Mouse (Mus musculus) brown adipose tissue, adult 24 weeks (tissue): Measurements from ENCODE around the gene Slc38a6. TPM values are rescaled to one million over a fixed set of nuclear protein-coding genes. Genes with fewer than 3 reads are reported as not detected.

Experiments used
- H3K27ac ChIP-seq: fragments of 200-500 bp; replicated peaks from 2 replicates; pipeline ENCODE4 v1.5.1; 2012; ENCODE audit warnings: low read depth, mild to moderate bottlenecking, low read length
- H3K4me1 ChIP-seq: fragments of 200-500 bp; 2 replicates; pipeline ENCODE4 v1.6.1; 2012; ENCODE audit warnings: low read length, mixed read lengths; ENCODE audit not compliant: control insufficient read depth, insufficient read depth, insufficient read length
- H3K4me3 ChIP-seq: fragments of 200-500 bp; 2 replicates; pipeline ENCODE4 v1.5.1; 2012; ENCODE audit warnings: low read depth, mild to moderate bottlenecking, low read length, moderate library complexity; ENCODE audit not compliant: insufficient read depth
- polyA plus RNA-seq: library from polyadenylated mRNA; stranded (reverse); fragments of >200 nt; gene quantifications from 2 replicates; pipeline ENCODE4 v1.2.4, GENCODE M21; 2012; ENCODE audit not compliant: missing spikeins, insufficient read depth, insufficient read length

Gene Slc38a6
- polyA plus RNA-seq, 1 experiment: 4.0 TPM

GRCm38 (mm10) chr12:73357736-73358135 is 71.2 kb downstream of the Slc38a6 start:
- Histone ChIP-seq H3K4me1 (no peaks in the 10 kb centered on the region), H3K4me3 (no peak overlapping the region), H3K27ac (no peak overlapping the region)

- H3K4me1 ChIP-seq: no peaks in the 10 kb centered on the region
- no peak overlapping the region for H3K4me3 ChIP-seq
- H3K27ac ChIP-seq: no peak overlapping the region
Observed at GRCm38 (mm10) chr12:73358640-73359039, 72.1 kb downstream of the Slc38a6 start.

GRCm38 (mm10) chr12:73359520-73359919 is 72.9 kb downstream of the Slc38a6 start:
- no peaks in the 10 kb centered on the region for H3K4me1 ChIP-seq
- H3K4me3 ChIP-seq: no peak overlapping the region
- H3K27ac ChIP-seq: no peak overlapping the region

- Histone ChIP-seq H3K4me3 (no peak overlapping the region), H3K4me1 (no peaks in the 10 kb centered on the region), H3K27ac (no peak overlapping the region)
Observed at GRCm38 (mm10) chr12:73361201-73361600, 74.6 kb downstream of the Slc38a6 start.

GRCm38 (mm10) chr12:73363401-73363800 is 76.8 kb downstream of the Slc38a6 start:
- no peak overlapping the region for H3K4me3 ChIP-seq
- H3K27ac ChIP-seq: no peak overlapping the region

GRCm38 (mm10) chr12:73363956-73364355 is 77.4 kb downstream of the Slc38a6 start:
- Histone ChIP-seq H3K27ac (no peak overlapping the region), H3K4me1 (peaks cover 7% of the 10 kb centered on the region; the same call in 1 of the 2 replicates), H3K4me3 (no peak overlapping the region)

More at GRCm38 (mm10) chr12:73363401-73363800, 76.8 kb downstream of the Slc38a6 start:
- peaks cover 7% of the 10 kb centered on the region; the same call in 1 of the 2 replicates for H3K4me1 ChIP-seq

DNA sequence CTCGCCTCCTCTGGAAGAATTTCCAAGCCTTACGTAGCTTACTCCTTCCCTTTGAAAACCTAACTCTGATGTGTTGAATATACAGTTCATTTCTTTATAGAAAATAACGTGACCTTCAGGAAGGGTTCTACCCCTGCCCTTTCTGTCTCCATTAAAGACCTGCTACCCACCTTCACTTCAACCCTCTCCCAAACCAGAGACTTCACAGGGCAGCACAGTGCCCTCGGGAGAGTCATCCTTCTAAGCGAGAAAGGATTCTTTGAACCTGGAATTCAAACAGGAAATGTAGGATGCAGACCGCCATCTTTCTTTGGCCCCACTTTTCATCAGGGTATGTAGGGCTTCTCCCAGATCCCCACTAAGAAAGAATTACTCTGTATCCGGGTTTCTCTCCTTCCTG is 80.0 kb downstream of the Slc38a6 start:
- H3K27ac ChIP-seq: no peak overlapping the region
- no peak overlapping the region for H3K4me3 ChIP-seq
- H3K4me1 ChIP-seq: peaks cover 7% of the 10 kb centered on the region; the same call in 1 of the 2 replicates

GRCm38 (mm10) chr12:73367460-73368079 is 81.0 kb downstream of the Slc38a6 start:
- no peak overlapping the region for H3K27ac ChIP-seq

GRCm38 (mm10) chr12:73368868-73369608 is 82.5 kb downstream of the Slc38a6 start:
- Histone ChIP-seq H3K4me1 (peaks cover 7% of the 10 kb centered on the region; the same call in 1 of the 2 replicates), H3K4me3 (no peak overlapping the region)

More at GRCm38 (mm10) chr12:73367460-73368079, 81.0 kb downstream of the Slc38a6 start:
- no peak overlapping the region for H3K4me3 ChIP-seq
- H3K4me1 ChIP-seq: peaks cover 7% of the 10 kb centered on the region; the same call in 1 of the 2 replicates

GRCm38 (mm10) chr12:73370367-73370944 is 83.9 kb downstream of the Slc38a6 start:
- Histone ChIP-seq H3K27ac (no peak overlapping the region), H3K4me1 (peaks cover 7% of the 10 kb centered on the region; the same call in 1 of the 2 replicates), H3K4me3 (no peak overlapping the region)

More at GRCm38 (mm10) chr12:73368868-73369608, 82.5 kb downstream of the Slc38a6 start:
- H3K27ac ChIP-seq: no peak overlapping the region

DNA sequence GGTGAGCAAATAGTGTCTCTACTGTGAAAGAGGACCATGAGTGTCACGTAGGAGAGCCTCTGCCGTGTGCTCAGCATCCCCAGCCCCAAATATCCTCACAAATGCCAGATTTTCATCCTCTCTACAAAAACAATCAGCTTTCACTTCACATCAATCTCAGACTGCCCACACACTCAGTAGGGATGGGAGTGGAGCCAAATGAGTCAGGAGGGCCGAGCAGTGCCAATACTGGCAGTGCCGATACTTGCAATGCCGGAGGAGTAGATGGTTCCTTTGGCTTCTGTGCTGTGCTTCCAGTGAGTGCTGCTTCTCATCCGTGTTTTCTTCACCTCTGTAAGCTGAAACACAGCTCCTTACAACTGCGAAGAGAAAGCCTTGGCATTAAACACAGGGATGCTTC is 84.6 kb downstream of the Slc38a6 start:
- Histone ChIP-seq H3K27ac (no peak overlapping the region), H3K4me3 (no peak overlapping the region), H3K4me1 (peaks cover 7% of the 10 kb centered on the region; the same call in 1 of the 2 replicates)

DNA sequence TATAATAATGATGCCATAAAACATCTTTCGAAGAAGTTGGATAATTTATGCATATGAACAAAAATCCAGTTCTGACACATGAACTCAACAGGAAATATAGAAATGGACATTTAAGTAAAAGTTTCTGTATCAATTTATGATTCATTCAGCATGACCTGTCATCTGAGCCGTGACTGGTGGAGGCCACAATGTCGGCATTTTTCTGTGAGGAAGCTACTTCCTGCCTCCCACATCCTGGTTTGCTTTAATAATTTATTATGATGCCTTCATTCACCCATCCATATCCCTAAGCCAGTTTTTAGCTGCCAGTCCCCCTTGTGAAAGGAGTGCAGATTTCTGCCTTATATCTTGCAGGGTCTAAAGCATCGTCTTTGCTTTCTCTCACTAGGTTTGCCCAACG is 91.4 kb downstream of the Slc38a6 start:
- Histone ChIP-seq H3K4me1 (peaks cover 6% of the 10 kb centered on the region), H3K27ac (no peak overlapping the region), H3K4me3 (no peak overlapping the region)

GRCm38 (mm10) chr12:73378724-73379355 is 92.3 kb downstream of the Slc38a6 start:
- H3K27ac ChIP-seq: no peak overlapping the region
- H3K4me1 ChIP-seq: peaks cover 14% of the 10 kb centered on the region
- H3K4me3 ChIP-seq: no peak overlapping the region

- Histone ChIP-seq H3K4me3 (no peak overlapping the region), H3K4me1 (peaks cover 16% of the 10 kb centered on the region), H3K27ac (no peak overlapping the region)
Observed at GRCm38 (mm10) chr12:73380686-73381360, 94.2 kb downstream of the Slc38a6 start.
